Mouse (Mus musculus): ENCODE results near the gene Ramp1. TPM values are rescaled to one million over a fixed set of nuclear protein-coding genes. Genes with fewer than 3 reads are reported as not detected.

The Ramp1 gene
- polyA plus RNA-seq, 1 experiment from 2014 or later = 16.5 TPM

GRCm38 (mm10) chr1:91219641-91220321 is 40.2 kb downstream of the Ramp1 start:
- 81% methylated on average over 7 of the region's 7 CpGs for WGBS

GRCm38 (mm10) chr1:91220322-91220672 is 40.7 kb downstream of the Ramp1 start:
- Histone ChIP-seq H3K9ac (ENCODE audit: low read depth, low read length) (no peak overlapping the region), H3K27ac (ENCODE audit: low read depth, low read length) (no peak overlapping the region), H3K9me3 (ENCODE audit: control insufficient read depth) (no peaks in the 10 kb centered on the region), H3K4me2 (replicated peaks; ENCODE audit: low read depth) (no peak overlapping the region), H3K36me3 (ENCODE audit: control insufficient read depth, insufficient read depth) (no peaks in the 10 kb centered on the region), H3K4me3 (ENCODE audit: low read depth, low read length) (no peak overlapping the region), H3K4me1 (replicated peaks; ENCODE audit: control insufficient read depth, insufficient read depth, low read length) (no peaks in the 10 kb centered on the region), H3K27me3 (replicated peaks; ENCODE audit: control insufficient read depth, insufficient read depth, low read length) (no peaks in the 10 kb centered on the region)
- ATAC-seq = no peak
- TF ChIP-seq CTCF (IDR thresholded peaks at IDR 0.05; ENCODE audit: low read depth) = no peak
- 60% methylated on average over 3 of the region's 3 CpGs for WGBS

More at GRCm38 (mm10) chr1:91219641-91220321, 40.2 kb downstream of the Ramp1 start:
- H3K36me3 ChIP-seq (ENCODE audit: control insufficient read depth, insufficient read depth) = no peaks in the 10 kb centered on the region
- ATAC-seq = no peak
- H3K4me1 ChIP-seq (replicated peaks; ENCODE audit: control insufficient read depth, insufficient read depth, low read length) = no peaks in the 10 kb centered on the region
- H3K27ac ChIP-seq (ENCODE audit: low read depth, low read length) = no peak overlapping the region
- no peak overlapping the region for H3K4me2 ChIP-seq (replicated peaks; ENCODE audit: low read depth)
- H3K9ac ChIP-seq (ENCODE audit: low read depth, low read length) = no peak overlapping the region
- no peak overlapping the region for H3K4me3 ChIP-seq (ENCODE audit: low read depth, low read length)
- no peaks in the 10 kb centered on the region for H3K27me3 ChIP-seq (replicated peaks; ENCODE audit: control insufficient read depth, insufficient read depth, low read length)
- H3K9me3 ChIP-seq (ENCODE audit: control insufficient read depth) = no peaks in the 10 kb centered on the region
- TF ChIP-seq CTCF (IDR thresholded peaks at IDR 0.05; ENCODE audit: low read depth) = no peak

GRCm38 (mm10) chr1:91226562-91226961 is 46.9 kb downstream of the Ramp1 start:
- Histone ChIP-seq H3K4me1 (replicated peaks; ENCODE audit: control insufficient read depth, insufficient read depth, low read length) (no peaks in the 10 kb centered on the region), H3K9ac (ENCODE audit: low read depth, low read length) (no peak overlapping the region), H3K4me3 (ENCODE audit: low read depth, low read length) (no peak overlapping the region), H3K36me3 (ENCODE audit: control insufficient read depth, insufficient read depth) (no peaks in the 10 kb centered on the region), H3K4me2 (replicated peaks; ENCODE audit: low read depth) (no peak overlapping the region), H3K27ac (ENCODE audit: low read depth, low read length) (no peak overlapping the region), H3K27me3 (replicated peaks; ENCODE audit: control insufficient read depth, insufficient read depth, low read length) (no peaks in the 10 kb centered on the region), H3K9me3 (ENCODE audit: control insufficient read depth) (no peaks in the 10 kb centered on the region)
- no peak for TF ChIP-seq CTCF (IDR thresholded peaks at IDR 0.05; ENCODE audit: low read depth)
- 76% methylated on average over 4 of the region's 4 CpGs for WGBS
- ATAC-seq = no peak

DNA sequence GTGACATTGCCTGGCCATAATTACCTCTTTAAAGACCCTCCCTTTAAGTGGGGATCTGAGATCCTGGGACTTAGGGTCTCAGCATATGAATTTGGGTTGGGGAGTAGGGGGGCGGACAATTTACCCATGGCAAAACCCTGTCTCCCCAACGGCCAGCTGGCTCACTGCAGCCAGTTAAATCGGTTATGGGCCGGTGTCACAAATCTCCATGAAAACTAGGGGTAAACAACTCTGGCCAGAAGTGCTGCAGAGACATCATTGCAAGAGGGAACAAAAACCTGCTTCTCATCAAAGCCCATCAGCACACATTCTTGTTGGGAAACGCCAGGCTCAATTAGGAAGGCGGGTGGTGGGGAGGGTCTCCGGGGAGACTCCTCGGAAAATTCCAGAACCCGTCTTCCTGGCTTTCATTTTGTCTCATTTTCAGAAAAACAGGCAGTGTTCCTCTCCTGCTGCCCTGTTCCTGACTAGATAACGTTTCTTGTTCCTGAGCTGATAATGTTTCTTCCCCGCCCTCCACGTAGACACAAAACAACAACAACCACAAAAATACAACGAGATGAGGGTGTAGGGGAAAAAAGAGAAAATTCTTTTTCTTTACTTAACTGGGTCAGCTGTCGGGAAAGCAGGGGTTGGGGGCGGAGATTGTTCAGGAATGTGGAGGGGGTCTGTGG is 47.9 kb downstream of the Ramp1 start:
- H3K36me3 ChIP-seq (ENCODE audit: control insufficient read depth, insufficient read depth) = no peaks in the 10 kb centered on the region
- no peak overlapping the region for H3K27ac ChIP-seq (ENCODE audit: low read depth, low read length)
- no peak overlapping the region for H3K9ac ChIP-seq (ENCODE audit: low read depth, low read length)
- H3K27me3 ChIP-seq (replicated peaks; ENCODE audit: control insufficient read depth, insufficient read depth, low read length) = no peaks in the 10 kb centered on the region
- H3K9me3 ChIP-seq (ENCODE audit: control insufficient read depth) = no peaks in the 10 kb centered on the region
- WGBS = 48% methylated on average over 15 of the region's 15 CpGs
- H3K4me2 ChIP-seq (replicated peaks; ENCODE audit: low read depth) = no peak overlapping the region
- no peak overlapping the region for H3K4me3 ChIP-seq (ENCODE audit: low read depth, low read length)
- no peak for TF ChIP-seq CTCF (IDR thresholded peaks at IDR 0.05; ENCODE audit: low read depth)
- ATAC-seq = no peak
- no peaks in the 10 kb centered on the region for H3K4me1 ChIP-seq (replicated peaks; ENCODE audit: control insufficient read depth, insufficient read depth, low read length)

DNA sequence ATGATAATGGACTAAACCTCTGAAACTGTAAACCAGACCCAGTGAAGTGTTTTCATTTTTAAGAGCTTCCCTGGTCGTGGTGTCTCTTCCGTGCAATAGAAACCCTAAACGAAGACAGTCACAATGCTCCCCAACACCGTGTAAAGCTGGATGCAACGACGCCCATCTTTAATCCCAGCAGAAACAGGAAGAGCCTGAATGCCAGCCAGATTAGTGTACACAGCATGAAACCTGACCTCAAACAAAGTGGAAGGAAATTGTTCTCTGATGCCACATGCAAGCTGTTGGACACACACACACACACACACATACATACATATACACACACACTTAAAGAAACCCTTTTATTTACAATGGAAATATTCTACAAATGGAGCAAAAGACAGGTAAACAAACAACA is 51.5 kb downstream of the Ramp1 start:
- Histone ChIP-seq H3K27me3 (replicated peaks; ENCODE audit: control insufficient read depth, insufficient read depth, low read length) (no peaks in the 10 kb centered on the region), H3K27ac (ENCODE audit: low read depth, low read length) (no peak overlapping the region), H3K4me2 (replicated peaks; ENCODE audit: low read depth) (no peak overlapping the region), H3K4me1 (replicated peaks; ENCODE audit: control insufficient read depth, insufficient read depth, low read length) (no peaks in the 10 kb centered on the region), H3K9me3 (ENCODE audit: control insufficient read depth) (no peaks in the 10 kb centered on the region), H3K9ac (ENCODE audit: low read depth, low read length) (no peak overlapping the region), H3K36me3 (ENCODE audit: control insufficient read depth, insufficient read depth) (no peaks in the 10 kb centered on the region), H3K4me3 (ENCODE audit: low read depth, low read length) (no peak overlapping the region)
- TF ChIP-seq CTCF (IDR thresholded peaks at IDR 0.05; ENCODE audit: low read depth) = no peak
- no peak for ATAC-seq
- WGBS = 70% methylated on average over 6 of the region's 6 CpGs

DNA sequence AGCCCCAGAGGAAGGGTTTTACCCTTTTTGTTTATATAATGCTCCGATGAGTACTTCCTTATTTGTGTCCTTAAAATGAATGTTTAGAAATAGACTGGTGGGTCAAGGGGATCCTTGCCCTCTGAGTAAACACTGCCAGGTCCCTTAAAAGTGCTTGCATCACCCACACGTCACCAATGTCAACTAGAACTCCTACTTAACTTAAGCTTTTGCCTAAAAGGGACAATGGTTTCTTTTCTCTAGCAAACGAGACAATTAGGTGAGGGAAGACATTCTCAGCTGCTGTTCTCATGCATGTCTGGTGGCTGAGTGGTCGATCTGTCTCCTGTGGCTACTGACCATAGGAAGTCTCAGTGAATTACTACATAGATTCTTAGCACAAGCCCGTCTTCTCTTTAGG is 52.3 kb downstream of the Ramp1 start:
- no peak overlapping the region for H3K4me2 ChIP-seq (replicated peaks; ENCODE audit: low read depth)
- H3K9me3 ChIP-seq (ENCODE audit: control insufficient read depth) = no peaks in the 10 kb centered on the region
- no peak for TF ChIP-seq CTCF (IDR thresholded peaks at IDR 0.05; ENCODE audit: low read depth)
- no peaks in the 10 kb centered on the region for H3K4me1 ChIP-seq (replicated peaks; ENCODE audit: control insufficient read depth, insufficient read depth, low read length)
- 33% methylated on average over 5 of the region's 5 CpGs for WGBS
- no peak overlapping the region for H3K4me3 ChIP-seq (ENCODE audit: low read depth, low read length)
- ATAC-seq = no peak
- no peaks in the 10 kb centered on the region for H3K27me3 ChIP-seq (replicated peaks; ENCODE audit: control insufficient read depth, insufficient read depth, low read length)
- H3K36me3 ChIP-seq (ENCODE audit: control insufficient read depth, insufficient read depth) = no peaks in the 10 kb centered on the region
- no peak overlapping the region for H3K27ac ChIP-seq (ENCODE audit: low read depth, low read length)
- no peak overlapping the region for H3K9ac ChIP-seq (ENCODE audit: low read depth, low read length)

Data from intestine, postnatal 0 days (tissue).